In genomic region chr19:23562588-23562987, GRCm38 (mm10) we compare ENCODE assay signal across 17 mouse cellular contexts.
"Had no signal": no experiment of that assay in that cellular context is flagged by ENCODE, and none has a peak within 500 bp of the region (broad histone marks: within the 10 kb centered on the region; RNA-seq: fewer than 3 reads in every experiment).

No protein-coding gene starts in this region.

- H3K4me1 ChIP-seq: midbrain, embryonic 10.5 days; midbrain, embryonic 12.5 days; neural tube, embryonic 13.5 days; neural tube, embryonic 15.5 days had no signal

- H3K9me3 ChIP-seq: midbrain, embryonic 10.5 days; midbrain, embryonic 12.5 days; neural tube, embryonic 13.5 days; neural tube, embryonic 15.5 days had no signal

- H3K4me3 ChIP-seq: midbrain, embryonic 10.5 days; midbrain, embryonic 12.5 days; myocyte; neural tube, embryonic 13.5 days; neural tube, embryonic 15.5 days had no signal

- H3K27me3 ChIP-seq: midbrain, embryonic 12.5 days; neural tube, embryonic 13.5 days; neural tube, embryonic 15.5 days had no signal

- H3K9ac ChIP-seq: lung, embryonic 14.5 days; midbrain, embryonic 12.5 days; neural tube, embryonic 13.5 days; neural tube, embryonic 15.5 days had no signal

- H3K36me3 ChIP-seq: midbrain, embryonic 10.5 days; midbrain, embryonic 12.5 days; neural tube, embryonic 13.5 days; neural tube, embryonic 15.5 days had no signal

- H3K27ac ChIP-seq: midbrain, embryonic 10.5 days; midbrain, embryonic 12.5 days; neural tube, embryonic 13.5 days; neural tube, embryonic 15.5 days had no signal

- DNase-seq: lung, embryonic 14.5 days; lung, postnatal 10 days; lung, postnatal 4 days; midbrain, embryonic 14.5 days; retina, postnatal 1 day; right cerebral cortex, adult 18-20 months; right cerebral cortex, postnatal 25 days; right cerebral cortex, postnatal 4 days; spleen, adult 18-20 months; thymus, adult 18-20 months; thymus, postnatal 14 days; thymus, postnatal 36 days had no signal
